Mouse (Mus musculus): ENCODE results near the gene Otop2. TPM values are rescaled to one million over a fixed set of nuclear protein-coding genes. Genes with fewer than 3 reads are reported as not detected.

Gene Otop2
- polyA plus RNA-seq, 1 experiment from 2014 or later, result not detected

DNA sequence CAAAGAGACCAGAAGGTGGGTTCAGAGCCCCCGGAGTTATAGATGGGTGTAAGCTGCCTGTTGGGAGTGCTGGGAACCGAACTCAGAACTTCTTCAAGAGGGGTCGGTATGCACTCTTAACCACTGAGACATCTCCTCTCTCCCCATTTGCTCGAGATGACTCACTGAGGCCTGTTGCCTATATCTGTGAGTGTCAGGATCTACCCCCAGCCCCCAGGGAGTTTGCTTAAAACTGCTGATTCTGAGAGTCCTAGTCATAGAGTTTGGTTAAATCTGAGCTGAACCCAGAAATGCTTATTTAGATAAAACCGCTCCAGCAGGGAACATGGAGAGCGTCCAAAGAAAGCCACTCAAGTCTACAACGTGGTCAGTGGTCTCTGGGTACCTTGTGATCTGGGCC lies 32.8 kb upstream of the Otop2 start:
- Histone ChIP-seq H3K9me3 (ENCODE audit: control insufficient read depth, low read length) (no peaks in the 10 kb centered on the region), H3K4me2 (ENCODE audit: low read depth) (no peak overlapping the region), H3K4me1 (ENCODE audit: control insufficient read depth, insufficient read depth, low read length) (peaks cover 8% of the 10 kb centered on the region), H3K27me3 (ENCODE audit: control insufficient read depth, insufficient read depth, low read length) (no peaks in the 10 kb centered on the region), H3K36me3 (ENCODE audit: control insufficient read depth, insufficient read depth, low read length) (no peaks in the 10 kb centered on the region; the same call in 1 of the 2 replicates), H3K4me3 (ENCODE audit: low read depth, low read length) (no peak overlapping the region), H3K9ac (ENCODE audit: low read length) (no peak overlapping the region), H3K27ac (ENCODE audit: low read depth, low read length) (no peak overlapping the region)
- no peak for DNase-seq (ENCODE audit: low spot score)
- 85% methylated on average over 7 of the region's 7 CpGs for WGBS
- no peak for ATAC-seq (ENCODE audit: insufficient read depth, low FRiP score, low TSS enrichment)

DNA sequence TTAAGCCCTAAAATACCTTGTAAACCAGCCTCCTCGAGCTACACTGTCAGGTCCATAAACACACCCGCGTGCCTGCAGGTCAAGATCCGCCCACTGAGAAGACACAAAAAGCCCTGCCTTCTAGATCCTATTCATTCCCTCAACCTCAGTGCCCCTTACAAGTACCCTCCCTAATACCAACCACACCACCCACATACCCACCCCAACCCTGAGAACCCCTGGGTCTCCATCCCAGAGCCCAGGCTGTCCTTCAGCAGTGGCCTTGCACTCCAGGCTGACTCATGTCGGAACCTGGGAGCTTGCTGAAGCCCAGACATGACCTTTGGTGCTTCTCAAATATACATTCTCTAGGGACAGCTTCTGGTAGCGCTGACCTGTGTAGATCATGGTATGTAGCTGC lies 32.2 kb upstream of the Otop2 start:
- WGBS, result 81% methylated on average over 6 of the region's 6 CpGs
- peaks cover 8% of the 10 kb centered on the region for H3K4me1 ChIP-seq (ENCODE audit: control insufficient read depth, insufficient read depth, low read length)
- ATAC-seq (ENCODE audit: insufficient read depth, low FRiP score, low TSS enrichment) (no peak), DNase-seq (ENCODE audit: low spot score) (no peak)
- no peaks in the 10 kb centered on the region for H3K9me3 ChIP-seq (ENCODE audit: control insufficient read depth, low read length)
- no peak overlapping the region for H3K27ac ChIP-seq (ENCODE audit: low read depth, low read length)
- H3K27me3 ChIP-seq (ENCODE audit: control insufficient read depth, insufficient read depth, low read length), result no peaks in the 10 kb centered on the region
- no peak overlapping the region for H3K9ac ChIP-seq (ENCODE audit: low read length)
- H3K36me3 ChIP-seq (ENCODE audit: control insufficient read depth, insufficient read depth, low read length), result no peaks in the 10 kb centered on the region; the same call in 1 of the 2 replicates
- no peak overlapping the region for H3K4me3 ChIP-seq (ENCODE audit: low read depth, low read length)
- H3K4me2 ChIP-seq (ENCODE audit: low read depth), result no peak overlapping the region

DNA sequence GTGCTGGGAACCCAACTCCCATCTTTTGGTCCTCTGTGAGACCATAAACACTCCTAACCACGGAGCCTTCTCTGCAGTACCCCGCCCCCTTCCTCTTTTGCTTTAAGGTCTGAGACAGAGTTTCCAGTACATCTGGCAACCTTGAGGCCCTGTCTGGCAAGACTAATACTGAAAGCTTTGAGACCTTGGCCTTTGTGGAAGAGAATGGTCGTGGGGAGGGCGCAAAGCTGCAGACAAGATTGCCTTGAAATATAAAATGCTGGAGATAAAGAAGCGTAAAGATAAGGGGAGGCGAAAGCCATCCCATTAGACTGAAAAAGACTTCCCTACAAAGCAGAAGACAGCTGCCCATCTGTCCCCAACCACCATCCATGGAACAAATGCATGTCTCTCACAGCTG lies 31.5 kb upstream of the Otop2 start:
- Histone ChIP-seq H3K27ac (ENCODE audit: low read depth, low read length) (no peak overlapping the region), H3K9me3 (ENCODE audit: control insufficient read depth, low read length) (no peaks in the 10 kb centered on the region), H3K4me1 (ENCODE audit: control insufficient read depth, insufficient read depth, low read length) (peaks cover 8% of the 10 kb centered on the region), H3K36me3 (ENCODE audit: control insufficient read depth, insufficient read depth, low read length) (no peaks in the 10 kb centered on the region; the same call in 1 of the 2 replicates), H3K9ac (ENCODE audit: low read length) (no peak overlapping the region), H3K4me3 (ENCODE audit: low read depth, low read length) (no peak overlapping the region), H3K27me3 (ENCODE audit: control insufficient read depth, insufficient read depth, low read length) (no peaks in the 10 kb centered on the region), H3K4me2 (ENCODE audit: low read depth) (no peak overlapping the region)
- WGBS, result 90% methylated on average over 6 of the region's 6 CpGs
- DNase-seq (ENCODE audit: low spot score) (no peak), ATAC-seq (ENCODE audit: insufficient read depth, low FRiP score, low TSS enrichment) (no peak)

DNA sequence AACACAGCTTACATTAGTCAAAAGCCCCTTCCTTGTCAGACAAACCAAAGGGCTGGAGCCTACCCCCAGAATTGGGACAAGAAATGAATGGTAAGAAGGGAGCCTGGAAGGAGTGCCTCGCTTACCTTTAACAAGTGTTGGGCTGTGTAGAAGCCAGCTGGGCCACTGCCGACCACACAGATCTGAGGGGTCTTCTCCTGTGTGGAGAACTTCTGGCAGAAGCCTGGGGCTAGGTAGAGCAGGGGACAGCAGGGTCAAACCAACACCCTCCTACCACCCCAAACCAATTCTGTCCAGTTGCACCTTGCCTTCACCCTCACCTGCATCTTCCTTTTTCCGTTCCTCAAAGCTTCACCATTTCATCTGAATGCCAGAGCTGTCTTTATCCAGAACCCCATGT lies 31.0 kb upstream of the Otop2 start:
- Histone ChIP-seq H3K4me1 (ENCODE audit: control insufficient read depth, insufficient read depth, low read length) (peaks cover 8% of the 10 kb centered on the region), H3K9me3 (ENCODE audit: control insufficient read depth, low read length) (no peaks in the 10 kb centered on the region), H3K36me3 (ENCODE audit: control insufficient read depth, insufficient read depth, low read length) (no peaks in the 10 kb centered on the region; the same call in 1 of the 2 replicates), H3K4me2 (ENCODE audit: low read depth) (peak overlapping the region; percentile 68), H3K9ac (ENCODE audit: low read length) (peak overlapping the region; percentile 69), H3K27ac (ENCODE audit: low read depth, low read length) (no peak overlapping the region), H3K4me3 (ENCODE audit: low read depth, low read length) (peak overlapping the region; percentile 41), H3K27me3 (ENCODE audit: control insufficient read depth, insufficient read depth, low read length) (no peaks in the 10 kb centered on the region)
- 51% methylated on average over 3 of the region's 3 CpGs for WGBS
- ATAC-seq (ENCODE audit: insufficient read depth, low FRiP score, low TSS enrichment) (no peak), DNase-seq (ENCODE audit: low spot score) (no peak)

DNA sequence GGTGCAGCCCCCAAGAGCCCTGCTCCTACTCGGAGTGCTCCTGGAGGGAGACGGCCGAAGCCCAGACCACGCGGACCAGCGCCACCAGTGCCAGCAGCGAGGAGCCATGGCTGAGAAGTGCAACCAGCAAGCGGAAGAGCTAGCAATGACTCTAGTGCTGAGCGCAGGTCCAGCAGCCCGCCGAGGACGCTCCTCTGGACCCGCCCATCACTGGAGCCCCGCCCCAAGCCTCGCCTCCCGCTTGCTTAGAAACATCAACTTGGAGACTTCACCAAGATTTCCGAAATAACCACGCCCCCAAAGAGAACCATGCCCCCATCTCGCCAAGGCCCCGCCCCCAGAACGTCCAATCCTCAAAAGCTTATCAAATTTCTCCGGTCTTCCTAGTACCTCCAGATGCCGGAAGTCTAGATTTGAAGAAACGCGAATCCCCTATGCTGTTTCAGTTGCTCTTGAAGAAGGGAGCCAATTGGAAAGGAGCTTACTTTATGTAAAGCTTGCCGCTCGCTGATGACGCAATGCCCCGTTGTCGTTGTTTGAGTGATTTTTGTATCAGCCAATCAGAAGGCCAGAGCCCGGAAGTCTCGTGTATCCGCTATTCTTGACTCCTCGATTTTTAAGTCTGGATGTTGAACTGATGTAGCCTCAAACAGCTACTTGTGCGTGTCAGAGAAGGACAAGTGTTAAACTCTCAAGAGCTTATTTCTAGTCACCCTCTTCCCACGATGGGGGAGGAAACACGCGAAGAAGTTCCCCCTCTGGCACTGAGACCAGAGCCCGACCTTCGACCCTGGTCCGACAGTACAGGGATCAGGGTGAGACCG lies 30.0 kb upstream of the Otop2 start, which contains the start of gene Fdxr:
Fdxr (minus strand) TSS at position 271 of the 824 bp plus-strand sequence.
- Histone ChIP-seq H3K9ac (ENCODE audit: low read length) (peak within 1 kb of the TSS; percentile 69), H3K4me2 (ENCODE audit: low read depth) (peak within 1 kb of the TSS; percentile 68), H3K4me3 (ENCODE audit: low read depth, low read length) (peak within 1 kb of the TSS; percentile 41), H3K9me3 (ENCODE audit: control insufficient read depth, low read length) (no peaks in the 10 kb centered on the region), H3K27me3 (ENCODE audit: control insufficient read depth, insufficient read depth, low read length) (no peaks in the 10 kb centered on the region), H3K4me1 (ENCODE audit: control insufficient read depth, insufficient read depth, low read length) (peaks cover 8% of the 10 kb centered on the region), H3K27ac (ENCODE audit: low read depth, low read length) (peak within 1 kb of the TSS; percentile 54), H3K36me3 (ENCODE audit: control insufficient read depth, insufficient read depth, low read length) (no peaks in the 10 kb centered on the region; the same call in 1 of the 2 replicates)
- peak; percentile 95 for ATAC-seq (ENCODE audit: insufficient read depth, low FRiP score, low TSS enrichment)
- under 1% methylated on average over 42 of the region's 42 CpGs for WGBS
- DNase-seq (ENCODE audit: low spot score), result peak; percentile 98

DNA sequence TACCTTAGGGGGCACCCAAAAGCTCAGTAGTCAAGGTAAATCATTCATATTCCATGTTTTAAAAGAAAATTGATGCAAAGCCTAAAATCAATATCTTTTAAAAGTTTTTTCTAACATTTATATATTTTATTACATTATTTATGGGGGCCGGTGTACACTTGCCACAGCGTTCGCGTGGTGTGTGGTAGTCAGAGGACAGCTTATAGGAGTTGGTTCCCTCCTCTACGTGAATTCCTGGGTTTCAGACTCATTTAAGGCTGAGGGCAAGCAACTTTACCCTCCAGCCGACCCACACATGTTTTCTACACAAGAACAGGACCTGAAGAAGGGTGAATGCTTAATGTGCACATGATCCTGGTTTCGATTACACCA lies 29.4 kb upstream of the Otop2 start:
- ATAC-seq (ENCODE audit: insufficient read depth, low FRiP score, low TSS enrichment) (no peak), DNase-seq (ENCODE audit: low spot score) (no peak)
- WGBS, result 20% methylated on average over 7 of the region's 7 CpGs
- Histone ChIP-seq H3K36me3 (ENCODE audit: control insufficient read depth, insufficient read depth, low read length) (no peaks in the 10 kb centered on the region; the same call in 1 of the 2 replicates), H3K4me3 (ENCODE audit: low read depth, low read length) (peak overlapping the region; percentile 39), H3K27me3 (ENCODE audit: control insufficient read depth, insufficient read depth, low read length) (no peaks in the 10 kb centered on the region), H3K9ac (ENCODE audit: low read length) (no peak overlapping the region), H3K9me3 (ENCODE audit: control insufficient read depth, low read length) (no peaks in the 10 kb centered on the region), H3K4me2 (ENCODE audit: low read depth) (peak overlapping the region; percentile 37), H3K27ac (ENCODE audit: low read depth, low read length) (no peak overlapping the region), H3K4me1 (ENCODE audit: control insufficient read depth, insufficient read depth, low read length) (peaks cover 8% of the 10 kb centered on the region)

DNA sequence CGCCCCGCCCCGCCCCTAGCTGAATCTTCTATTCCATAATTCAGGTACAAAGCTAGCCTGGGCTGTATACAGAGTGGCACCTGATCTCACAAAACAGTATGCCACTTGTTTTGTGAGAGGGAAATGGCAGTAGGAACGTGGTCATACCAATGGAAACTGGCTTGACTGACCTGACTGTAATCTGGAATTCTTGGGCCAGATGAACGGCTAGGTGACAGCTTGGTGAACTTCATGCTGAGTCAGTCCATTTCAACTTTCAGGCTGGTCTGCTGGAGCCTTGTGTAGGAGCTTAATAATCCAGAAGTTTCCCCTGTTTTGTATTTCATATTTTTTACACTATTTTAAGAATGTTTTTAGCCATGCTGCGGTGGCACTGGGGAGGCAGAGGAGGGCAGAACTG lies 28.8 kb upstream of the Otop2 start:
- WGBS, result 70% methylated on average over 6 of the region's 6 CpGs
- no peaks in the 10 kb centered on the region for H3K9me3 ChIP-seq (ENCODE audit: control insufficient read depth, low read length)
- no peak overlapping the region for H3K27ac ChIP-seq (ENCODE audit: low read depth, low read length)
- H3K9ac ChIP-seq (ENCODE audit: low read length), result no peak overlapping the region
- no peaks in the 10 kb centered on the region for H3K27me3 ChIP-seq (ENCODE audit: control insufficient read depth, insufficient read depth, low read length)
- H3K4me2 ChIP-seq (ENCODE audit: low read depth), result no peak overlapping the region; the same call in 1 of the 2 replicates
- no peaks in the 10 kb centered on the region; the same call in 1 of the 2 replicates for H3K36me3 ChIP-seq (ENCODE audit: control insufficient read depth, insufficient read depth, low read length)
- ATAC-seq (ENCODE audit: insufficient read depth, low FRiP score, low TSS enrichment) (no peak), DNase-seq (ENCODE audit: low spot score) (no peak)
- H3K4me1 ChIP-seq (ENCODE audit: control insufficient read depth, insufficient read depth, low read length), result peaks cover 8% of the 10 kb centered on the region
- no peak overlapping the region for H3K4me3 ChIP-seq (ENCODE audit: low read depth, low read length)

DNA sequence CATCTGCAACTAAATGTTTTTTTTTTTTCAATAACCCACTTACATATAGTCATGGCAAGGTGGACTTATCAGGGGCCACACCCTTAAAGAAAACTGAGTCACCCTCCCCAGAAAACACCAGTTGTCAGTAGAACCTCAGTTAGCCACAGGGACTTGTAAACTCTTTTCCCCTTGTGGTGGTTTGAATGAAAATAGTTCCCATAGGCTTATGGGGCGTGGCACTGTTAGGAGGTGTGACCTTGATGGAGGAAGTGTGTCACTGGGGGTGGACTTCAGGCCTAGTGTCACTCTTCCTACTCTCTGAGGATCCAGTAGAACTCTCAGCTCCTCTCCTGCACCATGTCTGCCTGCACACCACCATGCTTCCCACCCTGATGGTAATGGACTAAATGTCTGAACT lies 27.2 kb upstream of the Otop2 start:
- WGBS, result 76% methylated on average over 1 of the region's 1 CpGs
- no peak overlapping the region for H3K27ac ChIP-seq (ENCODE audit: low read depth, low read length)
- H3K4me2 ChIP-seq (ENCODE audit: low read depth), result no peak overlapping the region
- no peaks in the 10 kb centered on the region for H3K27me3 ChIP-seq (ENCODE audit: control insufficient read depth, insufficient read depth, low read length)
- H3K9me3 ChIP-seq (ENCODE audit: control insufficient read depth, low read length), result no peaks in the 10 kb centered on the region
- no peak for DNase-seq (ENCODE audit: low spot score)
- no peak overlapping the region for H3K4me3 ChIP-seq (ENCODE audit: low read depth, low read length)
- H3K9ac ChIP-seq (ENCODE audit: low read length), result no peak overlapping the region
- ATAC-seq (ENCODE audit: insufficient read depth, low FRiP score, low TSS enrichment), result no peak
- H3K4me1 ChIP-seq (ENCODE audit: control insufficient read depth, insufficient read depth, low read length), result peaks cover 8% of the 10 kb centered on the region
- H3K36me3 ChIP-seq (ENCODE audit: control insufficient read depth, insufficient read depth, low read length), result no peaks in the 10 kb centered on the region

DNA sequence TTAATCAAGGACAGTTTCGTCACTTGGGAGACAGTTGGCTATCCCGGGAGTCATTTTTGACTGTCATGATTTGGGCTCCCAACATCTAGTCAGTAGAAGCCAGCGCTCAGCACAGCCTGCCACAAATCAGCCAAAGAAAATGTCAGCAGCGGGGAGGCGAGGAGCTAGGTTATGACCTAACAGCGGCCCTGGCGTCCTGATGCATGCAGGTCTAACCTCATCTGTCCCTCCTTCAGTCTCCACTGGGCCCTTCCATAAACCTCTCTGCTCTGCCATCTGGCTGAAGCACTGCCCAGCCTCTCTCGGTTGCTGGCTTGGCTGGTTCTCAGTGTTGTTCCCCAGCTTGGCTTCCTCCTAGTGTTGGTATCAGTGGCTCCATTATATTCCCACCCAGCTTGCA lies 24.7 kb upstream of the Otop2 start:
- H3K4me3 ChIP-seq (ENCODE audit: low read depth, low read length), result no peak overlapping the region
- H3K4me1 ChIP-seq (ENCODE audit: control insufficient read depth, insufficient read depth, low read length), result peaks cover 3% of the 10 kb centered on the region; the same call in 1 of the 2 replicates
- no peak for ATAC-seq (ENCODE audit: insufficient read depth, low FRiP score, low TSS enrichment)
- no peak for DNase-seq (ENCODE audit: low spot score)
- WGBS, result 72% methylated on average over 8 of the region's 8 CpGs
- H3K4me2 ChIP-seq (ENCODE audit: low read depth), result no peak overlapping the region
- no peaks in the 10 kb centered on the region for H3K9me3 ChIP-seq (ENCODE audit: control insufficient read depth, low read length)
- no peak overlapping the region for H3K27ac ChIP-seq (ENCODE audit: low read depth, low read length)
- H3K36me3 ChIP-seq (ENCODE audit: control insufficient read depth, insufficient read depth, low read length), result no peaks in the 10 kb centered on the region
- H3K9ac ChIP-seq (ENCODE audit: low read length), result no peak overlapping the region
- no peaks in the 10 kb centered on the region for H3K27me3 ChIP-seq (ENCODE audit: control insufficient read depth, insufficient read depth, low read length)

All from neural tube, embryonic 11.5 days (tissue).